Mouse (Mus musculus): ENCODE measurements around the gene Slc39a9.

Gene Slc39a9

GRCm38 (mm10) chr12:80719141-80719540 is 75.5 kb downstream of the Slc39a9 start:
- no peak for DNase-seq (ENCODE audit: low spot score)

GRCm38 (mm10) chr12:80720507-80720906 is 76.8 kb downstream of the Slc39a9 start:
- no peak for DNase-seq (ENCODE audit: low spot score)

- no peak for DNase-seq (ENCODE audit: low spot score)
Measured at GRCm38 (mm10) chr12:80721458-80721857, 77.8 kb downstream of the Slc39a9 start.

GRCm38 (mm10) chr12:80724853-80725559 is 81.3 kb downstream of the Slc39a9 start:
- peak; percentile 82 for DNase-seq (ENCODE audit: low spot score)

- DNase-seq (ENCODE audit: low spot score) = no peak
Measured at GRCm38 (mm10) chr12:80728207-80728606, 84.5 kb downstream of the Slc39a9 start.

GRCm38 (mm10) chr12:80728814-80729213 is 85.1 kb downstream of the Slc39a9 start:
- no peak for DNase-seq (ENCODE audit: low spot score)

- peak; percentile 69 for DNase-seq (ENCODE audit: low spot score)
Measured at GRCm38 (mm10) chr12:80729758-80730530, 86.3 kb downstream of the Slc39a9 start.

GRCm38 (mm10) chr12:80730567-80730966 is 86.9 kb downstream of the Slc39a9 start:
- peak; percentile 41 for DNase-seq (ENCODE audit: low spot score)

Measured in lung, postnatal 25 days (tissue).